Mouse (Mus musculus): ENCODE measurements around the gene Olfr643. TPM values are rescaled to one million over a fixed set of nuclear protein-coding genes. Genes with fewer than 3 reads are reported as not detected.

Olfr643 gene
- polyA plus RNA-seq, 1 experiment from 2014 or later = not detected

GRCm38 (mm10) chr7:104129726-104130125, 7.5 kb downstream of the Olfr643 start, which contains the start of gene Ubqln5:
Gene Ubqln5 (minus strand): TSS chr7:104129826.
- no peaks in the 10 kb centered on the region for H3K9me3 ChIP-seq (ENCODE audit: control insufficient read depth, low read length)
- DNase-seq (ENCODE audit: low spot score) (no peak), ATAC-seq (ENCODE audit: low FRiP score) (no peak)
- no peaks in the 10 kb centered on the region for H3K27me3 ChIP-seq (ENCODE audit: control insufficient read depth, insufficient read depth, low read length)
- H3K4me2 ChIP-seq (replicated peaks; ENCODE audit: low read depth, low read length) = no peak within 1 kb of the TSS
- no peak within 1 kb of the TSS for H3K4me3 ChIP-seq (ENCODE audit: low read depth, low read length)
- no peak within 1 kb of the TSS for H3K9ac ChIP-seq (ENCODE audit: low read depth, low read length)
- H3K36me3 ChIP-seq (ENCODE audit: control insufficient read depth, insufficient read depth, low read length) = no peaks in the 10 kb centered on the region
- 90% methylated on average over 5 of the region's 5 CpGs for WGBS
- H3K27ac ChIP-seq (ENCODE audit: low read depth, low read length) = no peak within 1 kb of the TSS
- H3K4me1 ChIP-seq (replicated peaks; ENCODE audit: control insufficient read depth, insufficient read depth, low read length) = no peaks in the 10 kb centered on the region

- H3K4me2 ChIP-seq (replicated peaks; ENCODE audit: low read depth, low read length) = no peak within 1 kb of the TSS
- no peaks in the 10 kb centered on the region for H3K9me3 ChIP-seq (ENCODE audit: control insufficient read depth, low read length)
- H3K9ac ChIP-seq (ENCODE audit: low read depth, low read length) = no peak within 1 kb of the TSS
- H3K27me3 ChIP-seq (ENCODE audit: control insufficient read depth, insufficient read depth, low read length) = no peaks in the 10 kb centered on the region
- no peaks in the 10 kb centered on the region for H3K36me3 ChIP-seq (ENCODE audit: control insufficient read depth, insufficient read depth, low read length)
- H3K27ac ChIP-seq (ENCODE audit: low read depth, low read length) = no peak within 1 kb of the TSS
- H3K4me1 ChIP-seq (replicated peaks; ENCODE audit: control insufficient read depth, insufficient read depth, low read length) = no peaks in the 10 kb centered on the region
- no peak for ATAC-seq (ENCODE audit: low FRiP score)
- H3K4me3 ChIP-seq (ENCODE audit: low read depth, low read length) = no peak within 1 kb of the TSS
- no peak for DNase-seq (ENCODE audit: low spot score)
Observed at GRCm38 (mm10) chr7:104104757-104104972, 32.5 kb downstream of the Olfr643 start, which contains the start of gene Olfr646. Gene Olfr646 (plus strand): TSS chr7:104104873.

- no peaks in the 10 kb centered on the region for H3K27me3 ChIP-seq (ENCODE audit: control insufficient read depth, insufficient read depth, low read length)
- 58% methylated on average over 4 of the region's 4 CpGs for WGBS
- DNase-seq (ENCODE audit: low spot score) = no peak
- H3K27ac ChIP-seq (ENCODE audit: low read depth, low read length) = no peak overlapping the region
- no peaks in the 10 kb centered on the region for H3K4me1 ChIP-seq (replicated peaks; ENCODE audit: control insufficient read depth, insufficient read depth, low read length)
- no peak overlapping the region for H3K4me2 ChIP-seq (replicated peaks; ENCODE audit: low read depth, low read length)
- H3K9ac ChIP-seq (ENCODE audit: low read depth, low read length) = no peak overlapping the region
- no peaks in the 10 kb centered on the region for H3K36me3 ChIP-seq (ENCODE audit: control insufficient read depth, insufficient read depth, low read length)
- no peak for ATAC-seq (ENCODE audit: low FRiP score)
- no peaks in the 10 kb centered on the region for H3K9me3 ChIP-seq (ENCODE audit: control insufficient read depth, low read length)
- no peak overlapping the region for H3K4me3 ChIP-seq (ENCODE audit: low read depth, low read length)
Observed at GRCm38 (mm10) chr7:104103913-104104756, 33.1 kb downstream of the Olfr643 start.

- WGBS = 85% methylated on average over 1 of the region's 1 CpGs
- ATAC-seq (ENCODE audit: low FRiP score) (no peak), DNase-seq (ENCODE audit: low spot score) (no peak)
- Histone ChIP-seq H3K4me3 (ENCODE audit: low read depth, low read length) (no peak within 1 kb of the TSS), H3K4me2 (replicated peaks; ENCODE audit: low read depth, low read length) (no peak within 1 kb of the TSS), H3K9ac (ENCODE audit: low read depth, low read length) (no peak within 1 kb of the TSS), H3K36me3 (ENCODE audit: control insufficient read depth, insufficient read depth, low read length) (no peaks in the 10 kb centered on the region), H3K27ac (ENCODE audit: low read depth, low read length) (no peak within 1 kb of the TSS), H3K27me3 (ENCODE audit: control insufficient read depth, insufficient read depth, low read length) (no peaks in the 10 kb centered on the region), H3K9me3 (ENCODE audit: control insufficient read depth, low read length) (no peaks in the 10 kb centered on the region), H3K4me1 (replicated peaks; ENCODE audit: control insufficient read depth, insufficient read depth, low read length) (no peaks in the 10 kb centered on the region)
Observed at GRCm38 (mm10) chr7:104085365-104085764, 51.8 kb downstream of the Olfr643 start, which contains the start of gene Olfr645. Gene Olfr645 (minus strand): TSS chr7:104085465.

GRCm38 (mm10) chr7:104071769-104072168, 65.4 kb downstream of the Olfr643 start, which contains the start of gene Olfr644:
Gene Olfr644 (minus strand): TSS chr7:104071869.
- ATAC-seq (ENCODE audit: low FRiP score) (no peak), DNase-seq (ENCODE audit: low spot score) (no peak)
- H3K9me3 ChIP-seq (ENCODE audit: control insufficient read depth, low read length) = no peaks in the 10 kb centered on the region
- H3K27me3 ChIP-seq (ENCODE audit: control insufficient read depth, insufficient read depth, low read length) = no peaks in the 10 kb centered on the region
- no peak within 1 kb of the TSS for H3K9ac ChIP-seq (ENCODE audit: low read depth, low read length)
- H3K4me1 ChIP-seq (replicated peaks; ENCODE audit: control insufficient read depth, insufficient read depth, low read length) = no peaks in the 10 kb centered on the region
- 72% methylated on average over 2 of the region's 2 CpGs for WGBS
- no peak within 1 kb of the TSS for H3K4me2 ChIP-seq (replicated peaks; ENCODE audit: low read depth, low read length)
- no peaks in the 10 kb centered on the region for H3K36me3 ChIP-seq (ENCODE audit: control insufficient read depth, insufficient read depth, low read length)
- H3K4me3 ChIP-seq (ENCODE audit: low read depth, low read length) = no peak within 1 kb of the TSS
- H3K27ac ChIP-seq (ENCODE audit: low read depth, low read length) = no peak within 1 kb of the TSS

- no peak within 1 kb of the TSS for H3K4me2 ChIP-seq (replicated peaks; ENCODE audit: low read depth, low read length)
- ATAC-seq (ENCODE audit: low FRiP score) = no peak
- H3K27ac ChIP-seq (ENCODE audit: low read depth, low read length) = no peak within 1 kb of the TSS
- no peak within 1 kb of the TSS for H3K9ac ChIP-seq (ENCODE audit: low read depth, low read length)
- DNase-seq (ENCODE audit: low spot score) = no peak
- no peaks in the 10 kb centered on the region for H3K4me1 ChIP-seq (replicated peaks; ENCODE audit: control insufficient read depth, insufficient read depth, low read length)
- WGBS = 63% methylated on average over 2 of the region's 2 CpGs
- H3K36me3 ChIP-seq (ENCODE audit: control insufficient read depth, insufficient read depth, low read length) = no peaks in the 10 kb centered on the region
- H3K9me3 ChIP-seq (ENCODE audit: control insufficient read depth, low read length) = no peaks in the 10 kb centered on the region
- no peak within 1 kb of the TSS for H3K4me3 ChIP-seq (ENCODE audit: low read depth, low read length)
- H3K27me3 ChIP-seq (ENCODE audit: control insufficient read depth, insufficient read depth, low read length) = no peaks in the 10 kb centered on the region
Observed at GRCm38 (mm10) chr7:104061345-104061744, 75.9 kb downstream of the Olfr643 start, which contains the start of gene 4930516K23Rik. Gene 4930516K23Rik (minus strand): TSS chr7:104061445.

GRCm38 (mm10) chr7:104059215-104059614, 78.0 kb downstream of the Olfr643 start:
- ATAC-seq (ENCODE audit: low FRiP score) = no peak
- Histone ChIP-seq H3K36me3 (ENCODE audit: control insufficient read depth, insufficient read depth, low read length) (no peaks in the 10 kb centered on the region), H3K9me3 (ENCODE audit: control insufficient read depth, low read length) (no peaks in the 10 kb centered on the region), H3K4me1 (replicated peaks; ENCODE audit: control insufficient read depth, insufficient read depth, low read length) (no peaks in the 10 kb centered on the region), H3K27me3 (ENCODE audit: control insufficient read depth, insufficient read depth, low read length) (no peaks in the 10 kb centered on the region), H3K4me2 (replicated peaks; ENCODE audit: low read depth, low read length) (no peak overlapping the region), H3K27ac (ENCODE audit: low read depth, low read length) (no peak overlapping the region), H3K4me3 (ENCODE audit: low read depth, low read length) (no peak overlapping the region), H3K9ac (ENCODE audit: low read depth, low read length) (no peak overlapping the region)
- no peak for DNase-seq (ENCODE audit: low spot score)
- WGBS = 96% methylated on average over 1 of the region's 1 CpGs

- Histone ChIP-seq H3K4me1 (replicated peaks; ENCODE audit: control insufficient read depth, insufficient read depth, low read length) (no peaks in the 10 kb centered on the region), H3K27me3 (ENCODE audit: control insufficient read depth, insufficient read depth, low read length) (no peaks in the 10 kb centered on the region), H3K36me3 (ENCODE audit: control insufficient read depth, insufficient read depth, low read length) (no peaks in the 10 kb centered on the region), H3K9ac (ENCODE audit: low read depth, low read length) (no peak within 1 kb of the TSS), H3K4me3 (ENCODE audit: low read depth, low read length) (no peak within 1 kb of the TSS), H3K4me2 (replicated peaks; ENCODE audit: low read depth, low read length) (no peak within 1 kb of the TSS), H3K9me3 (ENCODE audit: control insufficient read depth, low read length) (no peaks in the 10 kb centered on the region), H3K27ac (ENCODE audit: low read depth, low read length) (no peak within 1 kb of the TSS)
- no peak for ATAC-seq (ENCODE audit: low FRiP score)
- DNase-seq (ENCODE audit: low spot score) = no peak
- 70% methylated on average over 1 of the region's 1 CpGs for WGBS
Observed at GRCm38 (mm10) chr7:104052566-104052965, 84.6 kb downstream of the Olfr643 start, which contains the start of gene Olfr642. Gene Olfr642 (minus strand): TSS chr7:104052666.

GRCm38 (mm10) chr7:104050745-104051144, 86.5 kb downstream of the Olfr643 start:
- Histone ChIP-seq H3K4me1 (replicated peaks; ENCODE audit: control insufficient read depth, insufficient read depth, low read length) (no peaks in the 10 kb centered on the region), H3K27ac (ENCODE audit: low read depth, low read length) (no peak overlapping the region), H3K36me3 (ENCODE audit: control insufficient read depth, insufficient read depth, low read length) (no peaks in the 10 kb centered on the region), H3K27me3 (ENCODE audit: control insufficient read depth, insufficient read depth, low read length) (no peaks in the 10 kb centered on the region), H3K4me3 (ENCODE audit: low read depth, low read length) (no peak overlapping the region), H3K9me3 (ENCODE audit: control insufficient read depth, low read length) (no peaks in the 10 kb centered on the region), H3K4me2 (replicated peaks; ENCODE audit: low read depth, low read length) (no peak overlapping the region), H3K9ac (ENCODE audit: low read depth, low read length) (no peak overlapping the region)
- WGBS = 89% methylated on average over 4 of the region's 4 CpGs
- DNase-seq (ENCODE audit: low spot score) (no peak), ATAC-seq (ENCODE audit: low FRiP score) (no peak)
